Mouse (Mus musculus) E14TG2a.4 (cell line): Measurements from ENCODE around the gene Krt27.

Source experiments
- H3K27me3 ChIP-seq: 2 replicates; pipeline ENCODE4 v1.6.1; 2014; ENCODE audit warnings: low read length, control low read depth; ENCODE audit not compliant: insufficient read depth
- H3K36me3 ChIP-seq: 2 replicates; pipeline ENCODE4 v1.6.1; 2014; ENCODE audit warnings: low read length, control low read depth; ENCODE audit not compliant: insufficient read depth
- H3K4me1 ChIP-seq: replicated peaks from 2 replicates; pipeline ENCODE4 v1.6.1; 2014; ENCODE audit warnings: low read depth, low read length, control low read depth
- H3K4me3 ChIP-seq: replicated peaks from 2 replicates; pipeline ENCODE4 v1.5.1; 2014; ENCODE audit warnings: mild to moderate bottlenecking, low read length
- H3K9me3 ChIP-seq: 2 replicates; pipeline ENCODE4 v1.6.1; 2014; ENCODE audit warnings: low read length, control low read depth
- CTCF ChIP-seq: conservative IDR thresholded peaks from 2 replicates; pipeline ENCODE4 v1.5.1; 2014; ENCODE audit warnings: low read length
- NANOG ChIP-seq: IDR thresholded peaks from 2 replicates; pipeline ENCODE4 v1.6.1; 2014; ENCODE audit warnings: borderline replicate concordance, low read length, mixed read lengths
- POU5F1 ChIP-seq: IDR thresholded peaks from 2 replicates; pipeline ENCODE4 v1.6.1; 2014; ENCODE audit warnings: low read length, borderline replicate concordance

The Krt27 gene

DNA sequence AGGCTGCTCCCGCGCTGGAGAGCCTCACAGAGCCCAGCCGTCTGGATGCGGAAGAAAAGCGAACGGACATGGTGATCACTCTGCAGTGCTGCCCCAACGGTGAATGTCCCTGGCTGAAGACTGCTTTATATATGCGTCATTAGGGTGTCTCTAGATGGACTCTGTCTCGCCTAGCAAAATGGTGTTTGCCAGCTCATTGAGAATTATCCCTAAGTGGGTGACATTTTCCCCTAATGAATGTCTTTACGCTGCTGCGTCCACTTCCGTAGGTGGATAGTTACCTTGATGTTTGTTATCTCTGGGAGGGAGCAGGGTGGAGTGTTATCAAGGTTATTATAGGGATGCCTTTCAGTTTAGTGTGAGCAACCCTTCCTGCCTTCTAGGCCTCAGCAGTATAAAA lies at the start of gene Krt27:
Krt27 (minus strand) TSS at position 101 of the 400 bp plus-strand sequence.
- H3K36me3 ChIP-seq: no peaks in the 10 kb centered on the region
- H3K27me3 ChIP-seq: peaks cover 26% of the 10 kb centered on the region
- TF ChIP-seq NANOG: no peak
- no peak for TF ChIP-seq POU5F1
- TF ChIP-seq CTCF: no peak
- H3K4me1 ChIP-seq: 0 out of 2 replicates have a peak, but pooled peaks cover 8% of the 10 kb centered on the region
- peak within 1 kb of the TSS; percentile 51 for H3K4me3 ChIP-seq
- no peaks in the 10 kb centered on the region for H3K9me3 ChIP-seq

DNA sequence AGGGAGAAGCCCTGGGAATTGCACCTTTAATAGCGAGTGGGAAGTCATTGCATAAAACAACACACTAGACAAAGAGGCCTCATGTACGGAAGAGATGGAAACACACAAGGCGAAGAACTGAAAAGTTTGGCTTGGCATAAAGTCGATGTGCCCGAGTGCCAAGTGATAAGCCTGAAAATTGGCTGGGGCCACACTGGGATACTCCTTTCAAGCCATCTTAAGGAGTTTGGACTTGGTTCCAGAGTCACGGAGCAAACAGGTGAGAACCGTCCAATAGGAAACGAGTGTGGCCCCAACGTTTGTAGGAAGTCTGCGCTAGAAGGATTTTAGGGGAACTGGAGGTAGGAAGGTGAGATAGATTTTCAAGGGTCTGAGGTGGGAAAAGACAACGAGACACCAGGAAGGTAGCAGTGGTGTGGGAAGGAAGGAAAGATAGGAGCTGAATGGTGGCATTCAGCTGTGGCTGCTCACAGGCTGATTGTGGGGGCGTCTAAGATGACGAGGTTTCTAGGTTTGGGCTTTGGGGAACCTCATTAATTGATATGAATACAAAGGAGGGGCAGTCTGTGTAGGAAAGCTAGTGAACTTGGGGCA lies 49.1 kb upstream of the Krt27 start:
- Histone ChIP-seq H3K9me3 (no peaks in the 10 kb centered on the region), H3K4me1 (peaks cover 8% of the 10 kb centered on the region), H3K27me3 (0 out of 2 replicates have a peak, but pooled peaks cover 4% of the 10 kb centered on the region), H3K36me3 (no peaks in the 10 kb centered on the region), H3K4me3 (no peak overlapping the region)
- TF ChIP-seq POU5F1 (no peak), CTCF (no peak), NANOG (no peak)

DNA sequence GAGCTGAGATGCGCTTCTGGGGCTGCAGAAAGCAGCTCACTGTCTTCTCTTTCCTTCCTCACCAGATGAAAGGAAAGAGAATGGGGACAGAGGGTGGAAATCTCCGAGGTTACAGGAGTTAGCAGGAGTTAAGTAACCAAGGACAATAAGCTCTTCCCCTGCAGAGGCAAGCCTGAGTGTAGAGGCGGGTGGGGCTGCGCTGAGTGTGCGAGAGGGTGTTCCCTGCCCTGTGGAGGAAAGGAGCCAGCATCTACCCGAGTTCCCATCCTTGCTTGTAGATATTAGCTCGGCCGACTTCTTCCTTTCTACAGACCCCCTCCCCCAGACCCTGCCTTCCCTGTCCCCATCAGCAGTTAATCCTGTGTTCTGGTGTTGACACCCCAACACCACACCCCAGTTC lies 47.9 kb upstream of the Krt27 start:
- Histone ChIP-seq H3K27me3 (0 out of 2 replicates have a peak, but pooled peaks cover 4% of the 10 kb centered on the region), H3K9me3 (no peaks in the 10 kb centered on the region), H3K4me3 (no peak overlapping the region), H3K4me1 (peaks cover 8% of the 10 kb centered on the region), H3K36me3 (no peaks in the 10 kb centered on the region)
- TF ChIP-seq NANOG: no peak
- TF ChIP-seq POU5F1: no peak
- no peak for TF ChIP-seq CTCF

DNA sequence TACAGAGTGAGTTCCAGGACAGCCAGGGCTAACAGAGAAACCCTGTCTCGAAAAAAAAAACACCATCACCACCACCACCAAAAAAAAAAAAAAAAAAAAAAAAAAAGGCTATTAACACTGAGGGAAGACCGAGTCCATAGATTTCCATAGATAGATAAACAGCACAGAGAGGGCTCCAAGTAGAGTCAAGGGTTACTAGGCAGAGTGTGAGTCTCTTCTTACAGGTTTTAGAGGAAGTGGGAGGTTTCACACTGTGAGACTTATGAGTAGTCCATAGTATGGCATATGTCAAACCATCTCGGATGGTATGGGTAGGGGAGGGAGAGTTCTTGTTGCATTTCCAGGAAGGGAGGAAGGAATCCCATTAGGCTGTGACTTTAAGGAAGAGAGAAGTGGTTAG lies 47.2 kb upstream of the Krt27 start:
- Histone ChIP-seq H3K4me1 (peaks cover 8% of the 10 kb centered on the region), H3K27me3 (0 out of 2 replicates have a peak, but pooled peaks cover 4% of the 10 kb centered on the region), H3K4me3 (no peak overlapping the region), H3K36me3 (no peaks in the 10 kb centered on the region), H3K9me3 (no peaks in the 10 kb centered on the region)
- TF ChIP-seq NANOG (no peak), POU5F1 (no peak), CTCF (no peak)

DNA sequence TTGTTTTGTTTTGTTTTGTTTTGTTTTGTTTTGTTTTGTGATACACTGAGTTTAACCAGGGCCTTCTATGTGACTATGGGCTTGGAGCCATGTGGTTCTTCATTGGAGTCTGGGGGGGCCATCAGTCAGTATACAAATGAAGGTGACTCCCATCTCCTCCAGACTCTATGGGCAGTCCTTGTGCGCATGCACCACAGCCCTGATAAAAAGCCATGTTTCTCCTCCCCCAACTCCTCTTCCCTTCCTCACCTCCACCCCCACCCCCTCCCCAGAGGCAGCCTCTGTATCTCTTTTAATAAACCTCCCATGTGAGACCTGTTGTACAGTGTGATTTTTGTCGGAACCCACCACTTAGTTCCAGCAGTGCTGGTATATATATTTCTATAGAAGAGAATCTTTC lies 45.8 kb upstream of the Krt27 start:
- Histone ChIP-seq H3K4me3 (no peak overlapping the region), H3K4me1 (peaks cover 8% of the 10 kb centered on the region), H3K9me3 (no peaks in the 10 kb centered on the region), H3K36me3 (no peaks in the 10 kb centered on the region), H3K27me3 (peaks cover 7% of the 10 kb centered on the region; the same call in 1 of the 2 replicates)
- TF ChIP-seq POU5F1: no peak

DNA sequence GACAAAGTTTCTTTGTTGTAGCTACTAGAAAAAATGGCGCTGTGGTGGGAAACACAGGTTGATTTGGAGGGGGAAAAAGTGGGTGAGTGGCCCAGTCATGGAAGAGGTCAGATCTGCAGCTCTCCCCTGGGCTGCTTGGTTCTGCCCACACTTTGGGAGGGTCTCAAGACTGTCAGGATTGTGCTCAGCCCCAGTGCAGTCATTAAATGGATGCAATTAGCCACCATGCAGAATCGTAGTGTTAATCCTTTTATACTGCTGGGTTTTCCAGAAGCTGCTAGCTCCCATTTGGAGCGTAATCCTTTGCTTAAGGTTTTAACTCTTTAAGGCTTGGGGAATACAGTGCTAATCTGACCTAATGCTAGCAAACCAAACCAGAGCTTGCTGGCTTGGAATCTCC lies 45.1 kb upstream of the Krt27 start:
- TF ChIP-seq POU5F1 (no peak), CTCF (no peak), NANOG (no peak)
- no peak overlapping the region for H3K4me3 ChIP-seq
- H3K4me1 ChIP-seq: peaks cover 8% of the 10 kb centered on the region
- H3K36me3 ChIP-seq: no peaks in the 10 kb centered on the region
- no peaks in the 10 kb centered on the region for H3K9me3 ChIP-seq
- H3K27me3 ChIP-seq: peaks cover 7% of the 10 kb centered on the region; the same call in 1 of the 2 replicates

DNA sequence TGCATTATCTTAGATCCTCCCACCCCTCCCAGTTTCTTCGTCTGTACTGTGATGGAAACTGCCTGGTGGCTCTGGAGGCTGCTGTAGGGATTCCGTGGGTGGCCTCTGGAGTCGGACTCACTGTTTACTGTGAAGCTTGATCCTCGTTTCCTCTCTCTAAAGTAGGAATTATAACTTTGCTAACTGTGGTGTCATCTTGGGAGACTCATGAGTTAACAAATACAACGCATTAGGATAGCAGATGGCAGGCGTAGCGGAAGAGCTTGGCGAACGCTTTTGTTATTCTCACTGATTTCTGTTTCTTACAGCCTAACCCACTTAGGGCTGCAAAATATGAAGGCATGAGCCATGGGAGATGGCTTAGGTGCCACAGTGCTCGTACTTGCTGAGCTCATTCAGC lies 41.6 kb upstream of the Krt27 start:
- TF ChIP-seq CTCF (no peak), NANOG (no peak), POU5F1 (no peak)
- peaks cover 4% of the 10 kb centered on the region; the same call in 1 of the 2 replicates for H3K27me3 ChIP-seq
- H3K36me3 ChIP-seq: peaks cover 4% of the 10 kb centered on the region; the same call in 1 of the 2 replicates
- H3K4me3 ChIP-seq: no peak overlapping the region
- H3K9me3 ChIP-seq: no peaks in the 10 kb centered on the region
- peaks cover 11% of the 10 kb centered on the region for H3K4me1 ChIP-seq

DNA sequence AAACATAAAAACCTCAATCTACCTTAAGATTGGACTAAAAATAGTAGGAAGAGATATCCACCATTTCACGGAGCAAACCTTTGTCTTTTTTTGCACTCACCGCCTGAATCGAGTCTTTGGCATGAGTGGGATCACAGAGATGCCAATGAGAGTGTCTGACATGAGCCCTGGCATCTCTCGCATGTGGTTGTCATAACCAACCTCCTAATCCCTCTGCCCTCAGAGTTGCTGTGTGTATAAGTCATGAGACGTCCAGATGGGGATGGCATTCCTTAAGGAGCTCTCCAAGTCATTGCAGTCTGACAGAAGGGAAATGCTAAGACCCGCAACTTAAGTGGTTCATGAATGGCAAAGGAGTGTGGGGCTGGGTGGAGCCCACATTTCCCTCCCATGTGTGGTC lies 40.5 kb upstream of the Krt27 start:
- H3K36me3 ChIP-seq: peaks cover 4% of the 10 kb centered on the region; the same call in 1 of the 2 replicates
- peaks cover 22% of the 10 kb centered on the region for H3K4me1 ChIP-seq
- TF ChIP-seq CTCF (no peak), POU5F1 (no peak), NANOG (no peak)
- H3K4me3 ChIP-seq: no peak overlapping the region
- H3K27me3 ChIP-seq: peaks cover 3% of the 10 kb centered on the region; the same call in 1 of the 2 replicates
- no peaks in the 10 kb centered on the region for H3K9me3 ChIP-seq

DNA sequence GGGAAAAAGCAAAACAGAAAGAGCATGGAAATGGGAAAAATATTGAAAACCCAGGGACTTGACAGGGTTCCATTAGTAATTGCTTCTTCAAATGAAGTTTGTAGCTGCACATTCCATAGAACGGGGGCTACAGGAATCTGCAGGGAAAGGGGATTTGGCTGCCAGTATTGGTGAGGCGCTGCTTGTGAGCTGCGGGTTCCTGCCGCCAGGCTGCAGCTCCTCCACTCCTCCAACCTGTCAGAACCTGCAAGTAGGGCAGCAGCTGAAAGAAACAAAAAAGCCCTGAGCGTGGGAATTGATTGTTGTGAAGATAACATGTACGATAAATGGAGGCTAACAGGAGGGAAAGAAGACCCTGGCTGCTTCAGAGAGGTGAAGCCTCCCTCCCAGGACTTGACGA lies 40.0 kb upstream of the Krt27 start:
- Histone ChIP-seq H3K27me3 (peaks cover 3% of the 10 kb centered on the region; the same call in 1 of the 2 replicates), H3K4me3 (no peak overlapping the region), H3K9me3 (no peaks in the 10 kb centered on the region), H3K36me3 (peaks cover 4% of the 10 kb centered on the region; the same call in 1 of the 2 replicates), H3K4me1 (peaks cover 23% of the 10 kb centered on the region)
- TF ChIP-seq NANOG (no peak), CTCF (no peak), POU5F1 (no peak)
